Mouse (Mus musculus) lung, embryonic 14.5 days (tissue): Measurements from ENCODE around the gene Rab31. TPM values are rescaled to one million over a fixed set of nuclear protein-coding genes. Genes with fewer than 3 reads are reported as not detected.

Source experiments
- ATAC-seq: fragments of 200-750 bp; cut with Nextera tagmentation; 2 replicates; pipeline ENCODE4 v1.8.0; 2017; ENCODE audit warnings: mild to moderate bottlenecking, moderate TSS enrichment, moderate library complexity; ENCODE audit not compliant: insufficient read depth
- DNase-seq: peaks from one replicate; pipeline ENCODE4 v3.0.0-alpha.2; 2015
- H3K27ac ChIP-seq: fragments of 300-500 bp; sonication (generic); 2 replicates; pipeline ENCODE4 v1.5.1; 2014; ENCODE audit warnings: low read depth, mild to moderate bottlenecking, moderate library complexity
- H3K27me3 ChIP-seq: fragments of 300-500 bp; sonication (generic); 2 replicates; pipeline ENCODE4 v1.6.1; 2014; ENCODE audit warnings: low read length, control low read depth; ENCODE audit not compliant: insufficient read depth
- H3K36me3 ChIP-seq: fragments of 300-500 bp; sonication (generic); 2 replicates; pipeline ENCODE4 v1.6.1; 2014; ENCODE audit warnings: control low read depth; ENCODE audit not compliant: insufficient read depth
- H3K4me1 ChIP-seq: fragments of 300-500 bp; sonication (generic); 2 replicates; pipeline ENCODE4 v1.6.1; 2014; ENCODE audit warnings: antibody characterized with exemption, control low read depth; ENCODE audit not compliant: insufficient read depth
- H3K4me2 ChIP-seq: fragments of 300-500 bp; sonication (generic); 2 replicates; pipeline ENCODE4 v1.6.1; 2014; ENCODE audit warnings: mild to moderate bottlenecking
- H3K4me3 ChIP-seq: fragments of 300-500 bp; sonication (generic); 2 replicates; pipeline ENCODE4 v1.5.1; 2014; ENCODE audit warnings: low read depth, low read length
- H3K9ac ChIP-seq: fragments of 300-500 bp; sonication (generic); 2 replicates; pipeline ENCODE4 v1.6.1; 2014
- H3K9me3 ChIP-seq: fragments of 300-500 bp; sonication (generic); 2 replicates; pipeline ENCODE4 v1.6.1; 2016; ENCODE audit warnings: low read depth, low read length, control low read depth
- CTCF ChIP-seq: IDR thresholded peaks from 2 replicates; pipeline ENCODE4 v1.5.1; 2016; ENCODE audit warnings: antibody characterized with exemption, low read depth
- WGBS: fragments of 180-500 bp; shearing (Covaris S2); extraction: QIAGEN DNeasy Blood & Tissue Kit; methylation state at CpG from one replicate; pipeline ENCODE4 v1.1.7; 2014; 5-methylcytosine and 5-hydroxymethylcytosine counted together
- polyA plus RNA-seq: library from polyadenylated mRNA; unstranded; fragments of >200 nt; fragmentation: Nextera tagmentation; extraction: Ambion mirVana; gene quantifications from 2 replicates; pipeline ENCODE4 v1.2.1, GENCODE M21; 2014

Gene Rab31
- polyA plus RNA-seq, 1 experiment from 2014 or later = 49.4 TPM

GRCm38 (mm10) chr17:65656076-65656475 is 116.5 kb downstream of the Rab31 start:
- no peaks in the 10 kb centered on the region for H3K4me1 ChIP-seq
- H3K4me2 ChIP-seq = no peak overlapping the region
- no peak overlapping the region for H3K27ac ChIP-seq
- no peak overlapping the region for H3K4me3 ChIP-seq
- no peaks in the 10 kb centered on the region for H3K27me3 ChIP-seq
- DNase-seq = no peak
- WGBS = 83% methylated on average over 8 of the region's 8 CpGs
- ATAC-seq = no peak
- H3K36me3 ChIP-seq = 0 out of 2 replicates have a peak, but pooled peaks cover 4% of the 10 kb centered on the region
- TF ChIP-seq CTCF = no peak
- no peaks in the 10 kb centered on the region for H3K9me3 ChIP-seq
- H3K9ac ChIP-seq = no peak overlapping the region

- ATAC-seq (no peak), DNase-seq (no peak)
- no peak for TF ChIP-seq CTCF
- Histone ChIP-seq H3K27me3 (no peaks in the 10 kb centered on the region), H3K36me3 (0 out of 2 replicates have a peak, but pooled peaks cover 4% of the 10 kb centered on the region), H3K4me3 (no peak overlapping the region), H3K9ac (no peak overlapping the region), H3K4me2 (no peak overlapping the region), H3K4me1 (no peaks in the 10 kb centered on the region), H3K9me3 (no peaks in the 10 kb centered on the region), H3K27ac (no peak overlapping the region)
- WGBS = 65% methylated on average over 4 of the region's 4 CpGs
Observed at GRCm38 (mm10) chr17:65655608-65656007, 116.9 kb downstream of the Rab31 start.

- no peak for DNase-seq
- 88% methylated on average over 6 of the region's 6 CpGs for WGBS
- no peak for ATAC-seq
Observed at GRCm38 (mm10) chr17:65650598-65650997, 122.0 kb downstream of the Rab31 start.

GRCm38 (mm10) chr17:65649175-65649493 is 123.4 kb downstream of the Rab31 start:
- DNase-seq (no peak), ATAC-seq (no peak)
- Histone ChIP-seq H3K4me3 (no peak overlapping the region), H3K4me1 (no peaks in the 10 kb centered on the region), H3K27me3 (no peaks in the 10 kb centered on the region), H3K9me3 (no peaks in the 10 kb centered on the region), H3K27ac (no peak overlapping the region), H3K4me2 (no peak overlapping the region), H3K9ac (no peak overlapping the region), H3K36me3 (0 out of 2 replicates have a peak, but pooled peaks cover 4% of the 10 kb centered on the region)
- TF ChIP-seq CTCF = no peak
- 84% methylated on average over 2 of the region's 2 CpGs for WGBS

More at GRCm38 (mm10) chr17:65650598-65650997, 122.0 kb downstream of the Rab31 start:
- no peaks in the 10 kb centered on the region for H3K9me3 ChIP-seq
- no peak for TF ChIP-seq CTCF
- H3K27me3 ChIP-seq = no peaks in the 10 kb centered on the region
- H3K4me3 ChIP-seq = no peak overlapping the region
- no peaks in the 10 kb centered on the region for H3K4me1 ChIP-seq
- H3K4me2 ChIP-seq = no peak overlapping the region
- H3K36me3 ChIP-seq = 0 out of 2 replicates have a peak, but pooled peaks cover 4% of the 10 kb centered on the region
- H3K9ac ChIP-seq = no peak overlapping the region
- H3K27ac ChIP-seq = no peak overlapping the region

- Histone ChIP-seq H3K9me3 (no peaks in the 10 kb centered on the region), H3K4me1 (no peaks in the 10 kb centered on the region)
- WGBS = 79% methylated on average over 9 of the region's 9 CpGs
Observed at GRCm38 (mm10) chr17:65648371-65649174, 124.0 kb downstream of the Rab31 start.

GRCm38 (mm10) chr17:65647961-65648360 is 124.6 kb downstream of the Rab31 start:
- Histone ChIP-seq H3K36me3 (0 out of 2 replicates have a peak, but pooled peaks cover 4% of the 10 kb centered on the region), H3K4me1 (no peaks in the 10 kb centered on the region), H3K9me3 (no peaks in the 10 kb centered on the region), H3K27ac (no peak overlapping the region), H3K9ac (no peak overlapping the region), H3K4me3 (no peak overlapping the region), H3K27me3 (no peaks in the 10 kb centered on the region), H3K4me2 (no peak overlapping the region)
- 57% methylated on average over 5 of the region's 5 CpGs for WGBS
- ATAC-seq (no peak), DNase-seq (no peak)
- TF ChIP-seq CTCF = no peak

More at GRCm38 (mm10) chr17:65648371-65649174, 124.0 kb downstream of the Rab31 start:
- H3K4me2 ChIP-seq = no peak overlapping the region
- no peak overlapping the region for H3K9ac ChIP-seq
- no peak overlapping the region for H3K4me3 ChIP-seq
- no peak for TF ChIP-seq CTCF
- H3K36me3 ChIP-seq = 0 out of 2 replicates have a peak, but pooled peaks cover 4% of the 10 kb centered on the region
- DNase-seq (no peak), ATAC-seq (no peak)
- H3K27ac ChIP-seq = no peak overlapping the region
- H3K27me3 ChIP-seq = no peaks in the 10 kb centered on the region

- no peak overlapping the region for H3K4me2 ChIP-seq
- DNase-seq (no peak), ATAC-seq (no peak)
- no peak overlapping the region for H3K4me3 ChIP-seq
- no peak for TF ChIP-seq CTCF
- H3K9me3 ChIP-seq = no peaks in the 10 kb centered on the region
- no peak overlapping the region for H3K9ac ChIP-seq
- H3K36me3 ChIP-seq = 0 out of 2 replicates have a peak, but pooled peaks cover 4% of the 10 kb centered on the region
- 66% methylated on average over 6 of the region's 6 CpGs for WGBS
- no peaks in the 10 kb centered on the region for H3K4me1 ChIP-seq
- no peaks in the 10 kb centered on the region for H3K27me3 ChIP-seq
- no peak overlapping the region for H3K27ac ChIP-seq
Observed at GRCm38 (mm10) chr17:65647226-65647625, 125.3 kb downstream of the Rab31 start.
